In the genomic region with DNA sequence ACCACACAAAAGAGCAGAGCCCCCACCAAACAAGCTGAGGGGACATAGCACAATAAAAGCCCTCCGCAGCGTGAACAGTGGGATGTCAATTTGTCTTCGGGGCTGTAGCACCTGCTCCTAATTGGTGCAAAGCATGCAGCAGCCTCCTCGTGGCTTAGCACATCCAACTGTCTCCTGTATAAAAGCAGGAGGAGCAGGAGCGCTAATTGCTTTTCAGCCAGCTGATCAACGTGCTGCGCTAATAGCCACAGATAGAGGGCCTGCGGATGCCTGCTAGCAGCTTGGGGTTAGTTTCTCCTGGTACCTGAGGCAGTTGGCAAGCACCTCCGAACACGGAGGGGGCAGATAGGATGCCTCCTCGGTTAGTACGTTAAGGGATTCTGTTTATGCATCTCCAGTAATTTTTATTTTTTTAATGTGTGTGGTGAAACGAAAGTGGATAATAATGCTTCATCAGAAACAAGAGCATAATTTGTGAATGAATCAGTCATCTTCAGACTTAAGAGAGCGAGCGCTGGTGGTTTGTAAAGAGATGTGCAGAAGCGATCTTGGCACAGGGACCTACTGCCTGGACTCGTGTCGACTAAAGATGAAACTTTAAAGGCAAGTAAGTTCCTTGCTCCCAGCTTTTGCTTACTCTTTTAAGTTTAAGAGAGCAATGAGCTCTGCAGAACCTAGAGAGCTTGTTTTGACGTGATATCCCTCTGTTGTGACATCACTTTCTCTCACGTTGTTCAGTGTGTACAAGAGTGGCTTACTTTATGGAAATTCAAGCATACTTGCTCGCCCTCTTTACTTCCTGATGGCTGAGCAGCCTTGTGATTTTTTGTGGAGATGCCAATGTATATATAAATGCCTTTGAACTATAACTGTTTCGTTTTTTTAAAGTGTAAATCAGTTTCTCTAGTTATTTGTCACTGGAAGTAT, we compare ENCODE assay signal across 9 mouse cellular contexts.
DNase-seq lines count a peak whose midpoint lies in the region; ATAC-seq and TF ChIP-seq lines count a peak whose summit lies in the region.
"Had no signal": no experiment of that assay in that cellular context is flagged by ENCODE, and none has a peak within 500 bp of the region (broad histone marks: within the 10 kb centered on the region; RNA-seq: fewer than 3 reads in every experiment).

No protein-coding gene starts in this region.

- no peak overlapping the region for H3K27ac ChIP-seq in heart, embryonic 16.5 days (ENCODE audit: low read length)
- H3K27ac ChIP-seq in embryonic facial prominence, embryonic 10.5 days (replicated peaks), result no peak overlapping the region
- H3K27ac ChIP-seq in hindbrain, postnatal 0 days, result no peak overlapping the region
- no peak overlapping the region for H3K27ac ChIP-seq in gastrocnemius, adult 2 months

- no peak overlapping the region for H3K9ac ChIP-seq in heart, embryonic 16.5 days (ENCODE audit: low read length)
- no peak overlapping the region; the same call in 1 of the 2 replicates for H3K9ac ChIP-seq in hindbrain, postnatal 0 days (replicated peaks; ENCODE audit: low read length)

- intact Hi-C loops in gastrocnemius, adult 2 months (cut with DNase I), result no loop called here

- no peak for ATAC-seq in heart, embryonic 16.5 days (replicated peaks; ENCODE audit: extremely low read depth, insufficient read depth, low FRiP score)
- ATAC-seq in hindbrain, postnatal 0 days, result peak; percentile 91

- H3K36me3 ChIP-seq in heart, embryonic 16.5 days (ENCODE audit: control insufficient read depth, insufficient read depth), result no peaks in the 10 kb centered on the region
- no peaks in the 10 kb centered on the region for H3K36me3 ChIP-seq in embryonic facial prominence, embryonic 10.5 days (replicated peaks)
- no peaks in the 10 kb centered on the region for H3K36me3 ChIP-seq in hindbrain, postnatal 0 days (ENCODE audit: insufficient read depth, low read length)

- no peaks in the 10 kb centered on the region for H3K4me1 ChIP-seq in heart, embryonic 16.5 days (ENCODE audit: control insufficient read depth, insufficient read depth, low read length)
- peaks cover 8% of the 10 kb centered on the region for H3K4me1 ChIP-seq in embryonic facial prominence, embryonic 10.5 days
- no peaks in the 10 kb centered on the region for H3K4me1 ChIP-seq in hindbrain, postnatal 0 days (ENCODE audit: insufficient read depth, low read length)

- no peaks in the 10 kb centered on the region for H3K9me3 ChIP-seq in heart, embryonic 16.5 days (replicated peaks; ENCODE audit: control insufficient read depth, low read length)
- H3K9me3 ChIP-seq in embryonic facial prominence, embryonic 10.5 days, result no peaks in the 10 kb centered on the region
- no peaks in the 10 kb centered on the region for H3K9me3 ChIP-seq in hindbrain, postnatal 0 days (ENCODE audit: low read length)

- H3K27me3 ChIP-seq in heart, embryonic 16.5 days (ENCODE audit: control insufficient read depth, insufficient read depth, low read length), result no peaks in the 10 kb centered on the region
- peaks cover 20% of the 10 kb centered on the region for H3K27me3 ChIP-seq in embryonic facial prominence, embryonic 10.5 days (replicated peaks; ENCODE audit: low read depth, poor library complexity, severe bottlenecking)
- H3K27me3 ChIP-seq in hindbrain, postnatal 0 days (ENCODE audit: insufficient read depth, low read length), result no peaks in the 10 kb centered on the region

- no peak for DNase-seq in heart, adult 8-10 months (ENCODE audit: low spot score)
- DNase-seq in embryonic facial prominence, embryonic 10.5 days (ENCODE audit: low spot score), result peak; percentile 27
- DNase-seq in hindbrain, postnatal 0 days (ENCODE audit: low spot score), result peak; percentile 84
- peak; percentile 23 for DNase-seq in neural tube, embryonic 10.5 days (ENCODE audit: extremely low spot score, low spot score)
- no peak for DNase-seq in ovary, postnatal 10 days (ENCODE audit: low spot score)
- no peak for DNase-seq in adipocyte (ENCODE audit: low spot score)
- DNase-seq in gastrocnemius, adult 2 months, result no peak

- TF ChIP-seq CTCF in hindbrain, postnatal 0 days (IDR thresholded peaks at IDR 0.05; ENCODE audit: low read depth), result peak; percentile 65
- no peak for TF ChIP-seq CTCF in gastrocnemius, adult 2 months (IDR thresholded peaks at IDR 0.05)

- H3K4me3 ChIP-seq in heart, embryonic 16.5 days (ENCODE audit: low read length), result peak overlapping the region; percentile 5; the same call in 1 of the 2 replicates
- H3K4me3 ChIP-seq in embryonic facial prominence, embryonic 10.5 days, result peak overlapping the region; percentile 18; the same call in 1 of the 2 replicates
- H3K4me3 ChIP-seq in hindbrain, postnatal 0 days (ENCODE audit: low read length), result peak overlapping the region; percentile 33
- H3K4me3 ChIP-seq in gastrocnemius, adult 2 months, result no peak overlapping the region
- H3K4me3 ChIP-seq: erythroblast, embryonic 14.5 days had no signal

- H3K4me2 ChIP-seq in heart, embryonic 16.5 days (ENCODE audit: low read depth, low read length), result peak overlapping the region; percentile 33; the same call in 1 of the 2 replicates
- peak overlapping the region; percentile 60 for H3K4me2 ChIP-seq in hindbrain, postnatal 0 days (ENCODE audit: low read depth, low read length)

- 38% methylated on average over 22 of the region's 22 CpGs for WGBS in heart, embryonic 16.5 days
- 35% methylated on average over 22 of the region's 22 CpGs for WGBS in embryonic facial prominence, embryonic 10.5 days
- WGBS in hindbrain, postnatal 0 days, result 18% methylated on average over 22 of the region's 22 CpGs

Comparison
In these comparisons a context has a peak if more than half of its experiments do, and no peak if none do; other contexts are left out.
1. DNase-seq: peak in embryonic facial prominence, embryonic 10.5 days (single experiment), hindbrain, postnatal 0 days (single experiment) and neural tube, embryonic 10.5 days (single experiment); none in heart, adult 8-10 months (single experiment), ovary, postnatal 10 days (single experiment), adipocyte (single experiment) and gastrocnemius, adult 2 months (single experiment).